Mouse (Mus musculus): ENCODE results near the gene Usp32.

DNA sequence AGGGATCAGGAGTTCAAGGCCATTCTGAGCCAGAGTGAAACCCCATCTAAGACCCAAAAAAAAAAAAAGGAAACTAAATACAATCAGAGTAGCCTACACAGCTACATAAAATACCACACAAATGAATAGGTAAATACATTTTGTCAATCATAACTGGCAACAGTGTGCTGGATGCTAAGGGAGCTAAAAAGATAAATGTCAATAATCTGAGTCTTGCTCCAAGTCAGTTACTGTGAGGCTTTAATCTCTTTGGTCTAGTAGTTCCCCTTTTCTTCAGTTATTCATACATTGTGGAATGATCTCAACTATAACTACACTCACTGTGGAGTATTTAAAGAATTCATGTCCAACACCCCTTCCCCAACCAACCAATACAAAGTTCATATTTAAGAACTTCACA is 30.0 kb downstream of the Usp32 start:
- no peak for TF ChIP-seq CTCF (IDR thresholded peaks at IDR 0.05; ENCODE audit: borderline replicate concordance, insufficient read depth, low read depth, low read length)
- TF ChIP-seq POLR2A (IDR thresholded peaks at IDR 0.05; ENCODE audit: borderline replicate concordance, insufficient read depth, low read length) = no peak
